Mouse (Mus musculus) heart, adult 2 months (tissue): ENCODE measurements around the gene Dydc1. TPM values are rescaled to one million over a fixed set of nuclear protein-coding genes. Genes with fewer than 3 reads are reported as not detected.

Source experiments
- DNase-seq, 2 experiments: peaks; one replicate each; pipeline ENCODE4 v3.0.0; 2021
- H3K27ac ChIP-seq: fragments of 200-600 bp; 2 replicates; pipeline ENCODE4 v1.8.1; 2022
- H3K27me3 ChIP-seq: fragments of 200-500 bp; 2 replicates; pipeline ENCODE4 v1.6.1; 2012; ENCODE audit warnings: mild to moderate bottlenecking, low read length, inconsistent platforms, mixed read lengths; ENCODE audit not compliant: control insufficient read depth, insufficient read depth
- H3K36me3 ChIP-seq: fragments of 200-500 bp; 2 replicates; pipeline ENCODE4 v1.6.1; 2012; ENCODE audit warnings: low read length, inconsistent platforms; ENCODE audit not compliant: control insufficient read depth, insufficient read depth
- H3K4me1 ChIP-seq: fragments of 200-500 bp; 2 replicates; pipeline ENCODE4 v1.6.1; 2011; ENCODE audit warnings: low read length; ENCODE audit not compliant: control insufficient read depth, insufficient read depth
- H3K4me3 ChIP-seq: fragments of 200-600 bp; 2 replicates; pipeline ENCODE4 v1.8.1; 2022
- H3K79me2 ChIP-seq: fragments of 200-500 bp; replicated peaks from 2 replicates; pipeline ENCODE4 v1.6.1; 2012; ENCODE audit warnings: mild to moderate bottlenecking, inconsistent platforms, low read length, moderate library complexity, mixed read lengths; ENCODE audit not compliant: control insufficient read depth, insufficient read depth
- H3K9ac ChIP-seq: fragments of 200-500 bp; 2 replicates; pipeline ENCODE4 v1.6.1; 2012; ENCODE audit warnings: low read depth, mild to moderate bottlenecking, control low read depth, inconsistent platforms, low read length, mixed read lengths
- CTCF ChIP-seq: fragments of 200-600 bp; IDR thresholded peaks from 2 replicates; pipeline ENCODE4 v1.8.1; 2022; ENCODE audit warnings: antibody characterized with exemption, mild to moderate bottlenecking, moderate library complexity
- EP300 ChIP-seq: fragments of 200-500 bp; IDR thresholded peaks from 2 replicates; pipeline ENCODE4 v1.6.1; 2011; ENCODE audit warnings: low read depth, low read length, control low read depth; ENCODE audit not compliant: insufficient read depth
- POLR2A ChIP-seq: fragments of 200-500 bp; IDR thresholded peaks from 2 replicates; pipeline ENCODE4 v1.6.1; 2011; ENCODE audit warnings: mild to moderate bottlenecking, low read depth, low read length, control low read depth; ENCODE audit not compliant: insufficient read depth
- WGBS: fragments of 180-500 bp; shearing (Covaris S2); methylation state at CpG from one replicate; pipeline ENCODE4 v1.1.7; 2018; 5-methylcytosine and 5-hydroxymethylcytosine counted together
- intact Hi-C: fragments of 180-260 bp; cut with DNase I; formaldehyde crosslinking; loops from one replicate; pipeline ENCODE4 v1.15.1; 2025
- polyA plus RNA-seq: library from polyadenylated mRNA; depleted of rRNA; stranded (reverse); fragments of >200 nt; gene quantifications from 2 replicates; pipeline ENCODE4 v1.2.3, GENCODE M21; 2012; rRNA removed
- total RNA-seq, 2 experiments: library from RNA; stranded (reverse); gene quantifications; 2 replicates each; pipeline ENCODE4 v1.2.3; 2021

Dydc1 gene
- total and polyA plus RNA-seq, 3 experiments, result not detected

DNA sequence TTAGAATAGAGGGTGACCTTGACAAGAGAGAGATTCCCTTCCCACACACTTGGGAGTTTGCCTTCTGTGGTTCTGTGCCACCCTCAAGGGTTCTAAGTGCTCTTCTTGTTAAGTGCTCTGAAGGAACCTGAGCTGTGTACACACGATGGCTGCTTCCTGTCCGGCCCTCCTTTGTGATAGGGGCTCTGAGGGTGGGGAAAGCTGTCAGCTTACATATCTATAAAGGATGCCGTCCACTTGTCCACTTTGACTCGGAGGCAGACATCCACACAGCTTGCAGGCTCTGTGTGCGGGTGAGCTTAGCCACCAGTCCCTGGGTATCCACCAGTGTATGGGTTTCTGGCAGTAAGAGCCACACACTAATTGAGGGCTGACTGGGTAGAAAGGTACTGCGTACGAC lies 58.8 kb downstream of the Dydc1 start, which contains the start of gene Sftpa1:
Gene Sftpa1, plus strand, starts transcription at position 243 of the 400 bp plus-strand sequence.
- H3K27ac ChIP-seq, result no peak within 1 kb of the TSS
- no peaks in the 10 kb centered on the region for H3K4me1 ChIP-seq
- WGBS, result 45% methylated on average over 7 of the region's 7 CpGs
- H3K27me3 ChIP-seq, result no peaks in the 10 kb centered on the region
- H3K9ac ChIP-seq, result no peak within 1 kb of the TSS
- TF ChIP-seq CTCF, result no peak
- no peak for TF ChIP-seq POLR2A
- TF ChIP-seq EP300, result no peak
- no peak for DNase-seq
- intact Hi-C loops, result no loop called here
- no peaks in the 10 kb centered on the region for H3K79me2 ChIP-seq
- no peak within 1 kb of the TSS for H3K4me3 ChIP-seq
- H3K36me3 ChIP-seq, result no peaks in the 10 kb centered on the region

- H3K4me3 ChIP-seq, result no peak overlapping the region
- TF ChIP-seq CTCF (no peak), POLR2A (no peak), EP300 (no peak)
- H3K4me1 ChIP-seq, result no peaks in the 10 kb centered on the region
- H3K27ac ChIP-seq, result no peak overlapping the region
- intact Hi-C loops, result no loop called here
- no peaks in the 10 kb centered on the region for H3K79me2 ChIP-seq
- DNase-seq, result no peak
- H3K36me3 ChIP-seq, result no peaks in the 10 kb centered on the region
- H3K27me3 ChIP-seq, result no peaks in the 10 kb centered on the region
- H3K9ac ChIP-seq, result no peak overlapping the region
These were observed 64.3 kb downstream of the Dydc1 start for GRCm38 (mm10) chr14:41137006-41137405.

DNA sequence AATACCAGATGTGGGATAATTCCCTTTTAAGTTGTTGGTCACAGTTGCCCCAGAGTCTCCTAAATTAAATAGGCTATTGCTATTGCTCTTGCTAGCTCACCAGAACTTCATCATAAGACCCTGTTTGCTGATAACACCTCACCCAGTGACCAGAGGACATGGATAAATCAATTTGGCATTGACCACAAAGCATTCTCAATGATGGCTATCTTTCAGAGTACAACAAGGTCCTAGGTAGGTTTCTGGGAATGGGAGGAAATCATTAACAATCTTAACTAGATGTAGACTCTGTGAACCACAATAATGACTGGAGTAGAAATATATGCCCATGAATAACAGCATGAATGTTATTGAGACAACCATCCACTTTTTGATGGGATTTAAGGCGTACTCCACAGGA lies 68.0 kb downstream of the Dydc1 start:
- no peak overlapping the region for H3K9ac ChIP-seq
- no peak for DNase-seq
- no peaks in the 10 kb centered on the region for H3K4me1 ChIP-seq
- intact Hi-C loops, result no loop called here
- no peak overlapping the region for H3K4me3 ChIP-seq
- H3K36me3 ChIP-seq, result no peaks in the 10 kb centered on the region
- H3K27ac ChIP-seq, result no peak overlapping the region
- TF ChIP-seq CTCF, result no peak
- no peak for TF ChIP-seq EP300
- TF ChIP-seq POLR2A, result no peak
- H3K27me3 ChIP-seq, result no peaks in the 10 kb centered on the region
- H3K79me2 ChIP-seq, result no peaks in the 10 kb centered on the region
- 88% methylated on average over 1 of the region's 1 CpGs for WGBS

Other genes starting within 250 kb of the Dydc1 start
- 1 to 10 TPM in 1 of 2 experiments, under 1 TPM in 1; 0.84 to 1.1 TPM for gene Sh2d4b, start 179.6 kb upstream of the Dydc1 start, total RNA-seq
- 0.14 and 0.18 TPM in 2 replicates for gene Sh2d4b, start 179.6 kb upstream of the Dydc1 start, polyA plus RNA-seq
- gene Tspan14, start 106.1 kb upstream of the Dydc1 start, total RNA-seq, result 10 to 100 TPM; 11.8 to 18.6 TPM
- gene Tspan14, start 106.1 kb upstream of the Dydc1 start, polyA plus RNA-seq, result 25.7 and 26.4 TPM in 2 replicates
- 10 to 100 TPM; 27.1 to 32.4 TPM for gene Fam213a, start 59.1 kb upstream of the Dydc1 start, total RNA-seq
- gene Fam213a, start 59.1 kb upstream of the Dydc1 start, polyA plus RNA-seq, result 13.5 and 16.6 TPM in 2 replicates
- gene Dydc2, start 3.7 kb upstream of the Dydc1 start, total RNA-seq, result not detected
- gene Dydc2, start 3.7 kb upstream of the Dydc1 start, polyA plus RNA-seq, result not detected in 2 replicates
- not detected for gene Mat1a, start 32.1 kb downstream of the Dydc1 start, total RNA-seq
- gene Mat1a, start 32.1 kb downstream of the Dydc1 start, polyA plus RNA-seq, result 0.21 and 0.82 TPM in 2 replicates
- not detected for gene Sftpa1, start 58.9 kb downstream of the Dydc1 start, total RNA-seq
- gene Sftpa1, start 58.9 kb downstream of the Dydc1 start, polyA plus RNA-seq, result 3.6 TPM in 1 of 2 replicates, not detected in the other
- not detected for gene Mbl1, start 78.5 kb downstream of the Dydc1 start, total RNA-seq
- gene Mbl1, start 78.5 kb downstream of the Dydc1 start, polyA plus RNA-seq, result not detected in 2 replicates
- gene Sftpd, start 112.2 kb downstream of the Dydc1 start, total RNA-seq, result not detected
- gene Sftpd, start 112.2 kb downstream of the Dydc1 start, polyA plus RNA-seq, result 2.0 TPM in 1 of 2 replicates, not detected in the other
- not detected for gene Gm2832, start 205.9 kb downstream of the Dydc1 start, total RNA-seq
- not detected in 2 replicates for gene Gm2832, start 205.9 kb downstream of the Dydc1 start, polyA plus RNA-seq